Mouse (Mus musculus) 3T3-L1 (cell line): ENCODE data around the gene Rbbp5.

Experiments
- DNase-seq: peaks from one replicate; pipeline ENCODE4 v3.0.0-alpha.2; 2015; ENCODE audit warnings: low read depth, low spot score

The Rbbp5 gene

GRCm38 (mm10) chr1:132541171-132541823 is 64.1 kb downstream of the Rbbp5 start:
- no peak for DNase-seq

- no peak for DNase-seq
These were observed 64.8 kb downstream of the Rbbp5 start for GRCm38 (mm10) chr1:132541824-132542599.

- no peak for DNase-seq
These were observed 65.7 kb downstream of the Rbbp5 start, which contains the start of gene Cntn2 for GRCm38 (mm10) chr1:132542762-132543306. TSS of gene Cntn2 (minus strand) at chr1:132543256.

GRCm38 (mm10) chr1:132543789-132544188 is 66.6 kb downstream of the Rbbp5 start:
- no peak for DNase-seq
